18 mouse cellular contexts compared by ENCODE assay signal in the genomic region with DNA sequence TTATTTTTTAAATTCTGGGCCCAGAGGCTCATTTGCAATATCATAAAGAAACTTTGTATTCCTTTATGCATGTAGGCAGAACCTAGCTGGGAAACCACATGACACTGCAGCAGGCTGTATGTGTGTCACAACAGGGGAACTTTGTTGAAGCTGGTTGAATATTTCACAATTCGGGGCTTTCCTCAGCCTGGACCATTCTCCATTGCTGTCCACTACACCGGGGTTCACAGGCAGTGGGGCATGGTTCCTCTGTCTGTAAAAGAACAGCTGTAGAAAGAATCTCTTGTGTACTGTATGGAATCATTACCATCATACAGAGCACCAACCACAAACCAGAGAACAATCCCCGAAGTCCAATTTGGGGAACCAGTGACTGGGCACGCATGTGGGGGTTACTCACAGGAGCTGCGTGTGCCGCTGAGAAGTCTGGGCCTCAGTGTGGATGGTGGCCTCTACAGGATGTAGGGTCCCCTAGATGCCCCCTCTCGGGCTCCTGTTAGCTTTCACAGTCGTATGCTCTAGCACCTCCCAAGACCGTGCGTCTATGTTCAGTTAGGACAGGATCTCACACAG. TPM values are rescaled to one million over a fixed set of nuclear protein-coding genes. Genes with fewer than 3 reads are reported as not detected.
DNase-seq lines count a peak whose midpoint lies in the region; ATAC-seq lines count a peak whose summit lies in the region.
"Had no signal": no experiment of that assay in that cellular context is flagged by ENCODE, and none has a peak within 500 bp of the region (broad histone marks: within the 10 kb centered on the region; RNA-seq: fewer than 3 reads in every experiment).

No protein-coding gene starts in this region.

- intact Hi-C loops in gastrocnemius, postnatal 14 days (cut with DNase I; ENCODE audit: low total_unique reads), result no loop called here

- peak; percentile 21 for DNase-seq in lung, postnatal 25 days (ENCODE audit: low spot score)
- no peak for DNase-seq in lung, postnatal 4 days
- peak; percentile 16 for DNase-seq in NIH3T3 (ENCODE audit: low read depth)
- peak; percentile 13 for DNase-seq in naive thymus-derived CD4-positive, alpha-beta T cell, adult 2 months (ENCODE audit: low read depth)
- DNase-seq in right cerebral cortex, postnatal 10 days (ENCODE audit: low spot score in 2 of 2), result no peak
- DNase-seq in gastrocnemius, postnatal 14 days, result no peak
- DNase-seq in frontal cortex, postnatal 14 days (ENCODE audit: low spot score in 2 of 2), result no peak
- DNase-seq: adrenal gland, postnatal 25 days; cerebellum, adult 2 months; heart, postnatal 10 days; kidney, adult 9 months; kidney, postnatal 36 days; layer of hippocampus, adult 9-11 months; midbrain, embryonic 14.5 days; thymus, postnatal 25 days had no signal

- peak; percentile 95 for ATAC-seq in granulocyte monocyte progenitor cell, adult 5-6 weeks (replicated peaks; ENCODE audit: poor library complexity, severe bottlenecking)
- ATAC-seq: activated CD4-positive, CD25-positive, alpha-beta regulatory T cell, adult 4 months; forebrain, embryonic 15.5 days had no signal

RNA-seq across cellular contexts. Expression of gene Syk, which starts 53.3 kb away (rescaled TPM):
- total RNA-seq in granulocyte monocyte progenitor cell, adult 5-6 weeks (2014; fragmentation: Nextera tagmentation), result 60.0 and 80.7 TPM in 2 replicates
- 64.1 and 70.9 TPM in 2 replicates for total RNA-seq in granulocyte monocyte progenitor cell, adult 5-6 weeks (2017)
- 1 to 10 TPM; 2.5 to 3.3 TPM for total RNA-seq in gastrocnemius, postnatal 14 days (2021)

Comparison
In these comparisons a context has a peak if more than half of its experiments do, and no peak if none do; other contexts are left out.
1. DNase-seq: peak in lung, postnatal 25 days (single experiment), NIH3T3 (single experiment) and naive thymus-derived CD4-positive, alpha-beta T cell, adult 2 months (single experiment); none in lung, postnatal 4 days (0 of 2), right cerebral cortex, postnatal 10 days (0 of 2), gastrocnemius, postnatal 14 days (single experiment) and frontal cortex, postnatal 14 days (0 of 2).
2. RNA of gene Syk, which starts 53.3 kb away (total RNA-seq): 60.0 to 80.7 TPM in granulocyte monocyte progenitor cell, adult 5-6 weeks; 2.5 to 3.3 TPM in gastrocnemius, postnatal 14 days; every median in the first group is over 10 times any median in the second.